Mouse (Mus musculus) limb, embryonic 11.5 days (tissue): ENCODE data around the gene Polk. TPM values are rescaled to one million over a fixed set of nuclear protein-coding genes. Genes with fewer than 3 reads are reported as not detected.

Experiments used
- ATAC-seq: fragments of 200-750 bp; cut with Nextera tagmentation; 2 replicates; pipeline ENCODE4 v1.8.0; 2017; ENCODE audit warnings: low read depth; ENCODE audit not compliant: insufficient number of reproducible peaks, low FRiP score, low TSS enrichment
- DNase-seq: peaks from one replicate; pipeline ENCODE4 v3.0.0-alpha.2; 2015; ENCODE audit warnings: low spot score
- H3K27ac ChIP-seq: fragments of 300-500 bp; sonication (generic); replicated peaks from 2 replicates; pipeline ENCODE4 v1.5.1; 2014; ENCODE audit warnings: low read depth, mild to moderate bottlenecking, low read length
- H3K27me3 ChIP-seq: fragments of 300-500 bp; sonication (generic); 2 replicates; pipeline ENCODE4 v1.6.1; 2014; ENCODE audit warnings: mild to moderate bottlenecking, low read length, mixed read lengths; ENCODE audit not compliant: control insufficient read depth, insufficient read depth
- H3K36me3 ChIP-seq: fragments of 300-500 bp; sonication (generic); 2 replicates; pipeline ENCODE4 v1.6.1; 2014; ENCODE audit warnings: mild to moderate bottlenecking, low read length, moderate library complexity, mixed read lengths; ENCODE audit not compliant: control insufficient read depth, insufficient read depth
- H3K4me1 ChIP-seq: fragments of 300-500 bp; sonication (generic); 2 replicates; pipeline ENCODE4 v1.6.1; 2014; ENCODE audit warnings: low read length, mixed read lengths; ENCODE audit not compliant: control insufficient read depth, insufficient read depth
- H3K4me2 ChIP-seq: fragments of 300-500 bp; sonication (generic); 2 replicates; pipeline ENCODE4 v1.6.1; 2014; ENCODE audit warnings: low read depth, mild to moderate bottlenecking, moderate library complexity; ENCODE audit not compliant: severe bottlenecking
- H3K4me3 ChIP-seq: fragments of 300-500 bp; sonication (generic); 2 replicates; pipeline ENCODE4 v1.5.1; 2014; ENCODE audit warnings: low read depth, low read length
- H3K9ac ChIP-seq: fragments of 300-500 bp; sonication (generic); 2 replicates; pipeline ENCODE4 v1.6.1; 2014; ENCODE audit warnings: mild to moderate bottlenecking, low read length
- H3K9me3 ChIP-seq: fragments of 300-500 bp; sonication (generic); 2 replicates; pipeline ENCODE4 v1.6.1; 2016; ENCODE audit warnings: low read length; ENCODE audit not compliant: control insufficient read depth
- WGBS: fragments of 180-500 bp; shearing (Covaris S2); extraction: QIAGEN DNeasy Blood & Tissue Kit; methylation state at CpG from one replicate; pipeline ENCODE4 v1.1.7; 2014; 5-methylcytosine and 5-hydroxymethylcytosine counted together
- polyA plus RNA-seq: library from polyadenylated mRNA; unstranded; fragments of >200 nt; fragmentation: Nextera tagmentation; extraction: Ambion mirVana; gene quantifications from 2 replicates; pipeline ENCODE4 v1.2.1, GENCODE M21; 2014

Gene Polk
- polyA plus RNA-seq, 1 experiment from 2014 or later: 8.9 TPM

DNA sequence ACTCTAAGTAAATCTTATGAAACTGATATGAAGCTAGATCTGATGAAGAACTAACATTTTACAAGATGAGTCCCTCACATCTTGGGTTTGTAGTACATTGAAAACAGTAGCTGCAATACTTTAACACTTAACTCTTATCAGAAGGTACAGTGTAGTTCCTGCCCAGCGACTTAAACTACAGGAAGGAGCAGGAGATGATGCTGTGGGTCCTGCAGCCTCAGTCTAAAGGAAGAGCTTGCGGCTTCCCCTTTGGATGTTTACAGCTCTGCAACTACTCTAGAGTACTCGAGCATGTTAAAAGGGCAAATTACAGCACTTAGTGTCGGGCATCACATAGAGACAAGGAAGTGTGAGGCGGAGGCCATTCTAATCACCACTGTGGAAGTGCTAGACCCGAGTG is 36.1 kb downstream of the Polk start:
- Histone ChIP-seq H3K9ac (no peak overlapping the region), H3K4me2 (no peak overlapping the region), H3K4me1 (no peaks in the 10 kb centered on the region), H3K27ac (no peak overlapping the region), H3K36me3 (no peaks in the 10 kb centered on the region), H3K9me3 (no peaks in the 10 kb centered on the region), H3K4me3 (no peak overlapping the region), H3K27me3 (no peaks in the 10 kb centered on the region)
- DNase-seq (no peak), ATAC-seq (no peak)
- WGBS: 61% methylated on average over 6 of the region's 6 CpGs

DNA sequence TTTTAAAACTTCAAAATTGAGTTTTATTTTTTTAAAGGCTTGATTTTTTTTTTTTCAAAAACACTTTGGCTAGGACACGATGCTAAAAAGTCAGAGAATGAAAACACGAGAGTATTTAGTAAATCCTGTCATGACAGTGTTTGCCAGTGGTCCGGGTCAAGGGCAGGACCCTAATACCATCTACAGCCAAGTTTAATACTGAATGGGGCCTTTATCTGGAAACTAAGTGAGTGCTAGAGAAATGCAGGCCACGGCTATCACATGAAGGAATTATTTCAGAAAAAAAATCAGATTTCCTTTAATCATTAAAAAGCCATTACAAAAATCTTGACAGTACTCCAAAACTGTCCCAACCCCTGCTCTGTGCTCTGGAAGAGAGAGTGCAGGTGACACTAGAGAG is 36.7 kb downstream of the Polk start:
- no peaks in the 10 kb centered on the region for H3K9me3 ChIP-seq
- 83% methylated on average over 4 of the region's 4 CpGs for WGBS
- H3K36me3 ChIP-seq: no peaks in the 10 kb centered on the region
- no peaks in the 10 kb centered on the region for H3K27me3 ChIP-seq
- H3K4me3 ChIP-seq: no peak overlapping the region
- H3K9ac ChIP-seq: no peak overlapping the region
- H3K27ac ChIP-seq: no peak overlapping the region
- no peaks in the 10 kb centered on the region for H3K4me1 ChIP-seq
- DNase-seq: no peak
- ATAC-seq: no peak
- no peak overlapping the region for H3K4me2 ChIP-seq

DNA sequence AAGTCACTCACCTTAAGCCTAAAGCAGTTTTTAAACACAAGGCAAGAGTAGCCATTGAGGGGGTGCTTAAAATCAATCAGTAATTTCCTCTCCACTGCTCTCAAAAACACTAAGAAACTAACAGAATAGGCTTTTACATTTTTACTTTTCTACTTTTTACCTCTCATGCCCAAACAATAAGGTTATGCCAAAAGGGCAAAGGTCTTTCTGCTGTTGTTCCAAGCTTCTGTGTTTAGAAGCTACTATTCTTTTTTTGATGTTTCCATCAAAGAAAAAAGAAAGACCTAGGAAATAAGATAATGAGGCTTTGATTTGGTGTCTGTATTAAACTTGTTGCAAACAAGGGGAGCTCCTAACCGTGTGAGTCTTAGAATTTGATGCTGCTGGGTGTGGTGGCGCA is 42.5 kb downstream of the Polk start:
- no peaks in the 10 kb centered on the region for H3K27me3 ChIP-seq
- no peak overlapping the region for H3K4me3 ChIP-seq
- H3K9me3 ChIP-seq: no peaks in the 10 kb centered on the region
- H3K36me3 ChIP-seq: no peaks in the 10 kb centered on the region
- H3K4me1 ChIP-seq: no peaks in the 10 kb centered on the region
- no peak overlapping the region for H3K4me2 ChIP-seq
- no peak overlapping the region for H3K27ac ChIP-seq
- ATAC-seq (no peak), DNase-seq (no peak)
- no peak overlapping the region for H3K9ac ChIP-seq
- WGBS: 90% methylated on average over 2 of the region's 2 CpGs

DNA sequence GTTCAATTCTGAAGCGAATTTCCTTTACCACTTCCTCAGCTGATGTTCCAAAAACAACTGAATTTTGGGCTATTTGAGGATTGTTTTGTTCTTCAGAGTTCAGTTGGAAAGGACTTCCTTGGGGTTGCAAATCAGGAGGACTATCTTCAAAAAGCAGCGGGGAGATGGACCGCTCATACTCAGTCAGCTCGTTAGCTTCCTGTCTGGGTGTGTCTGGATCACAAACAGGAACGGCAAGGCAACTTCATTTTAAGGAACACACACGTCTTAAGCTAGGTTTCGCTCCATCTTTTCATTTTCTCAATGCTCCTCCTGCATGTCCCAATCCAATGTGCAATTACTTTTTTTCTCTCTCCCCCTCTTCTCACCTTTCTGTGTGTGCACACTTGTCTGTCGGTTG is 45.7 kb downstream of the Polk start:
- WGBS: 89% methylated on average over 8 of the region's 8 CpGs

DNA sequence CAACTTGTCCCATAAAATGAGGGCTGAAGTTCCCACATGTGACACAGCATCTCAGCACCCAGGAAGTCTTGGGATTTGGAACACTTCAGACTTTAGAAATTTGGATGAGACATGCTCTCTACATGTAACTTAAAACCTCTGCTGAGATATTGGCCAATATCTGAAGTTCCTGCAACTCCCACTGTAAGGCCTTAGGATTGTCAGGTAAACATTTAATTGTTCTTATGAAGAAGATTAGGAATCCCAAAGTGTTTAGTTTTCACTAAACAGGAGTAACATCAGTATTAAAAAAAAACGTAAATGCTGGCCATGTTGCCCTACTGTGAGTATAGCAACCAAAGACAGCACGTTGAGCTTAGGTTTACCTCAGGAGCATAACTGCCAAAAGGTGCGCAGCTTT is 51.9 kb downstream of the Polk start, which contains the start of gene Gm17622:
Gene Gm17622 (plus strand): TSS at position 301 of the 400 bp plus-strand sequence.
- ATAC-seq (no peak), DNase-seq (no peak)
- Histone ChIP-seq H3K9me3 (no peaks in the 10 kb centered on the region), H3K27ac (no peak within 1 kb of the TSS), H3K9ac (no peak within 1 kb of the TSS), H3K36me3 (no peaks in the 10 kb centered on the region), H3K4me3 (no peak within 1 kb of the TSS), H3K4me2 (no peak within 1 kb of the TSS), H3K27me3 (no peaks in the 10 kb centered on the region), H3K4me1 (no peaks in the 10 kb centered on the region)
- WGBS: 96% methylated on average over 3 of the region's 3 CpGs

More for the DNA sequence above, 45.7 kb downstream of the Polk start:
- no peak overlapping the region for H3K4me2 ChIP-seq
- H3K4me3 ChIP-seq: no peak overlapping the region
- H3K36me3 ChIP-seq: no peaks in the 10 kb centered on the region
- no peaks in the 10 kb centered on the region for H3K4me1 ChIP-seq
- no peak overlapping the region for H3K27ac ChIP-seq
- no peaks in the 10 kb centered on the region for H3K9me3 ChIP-seq
- no peaks in the 10 kb centered on the region for H3K27me3 ChIP-seq
- ATAC-seq (no peak), DNase-seq (no peak)
- H3K9ac ChIP-seq: no peak overlapping the region

DNA sequence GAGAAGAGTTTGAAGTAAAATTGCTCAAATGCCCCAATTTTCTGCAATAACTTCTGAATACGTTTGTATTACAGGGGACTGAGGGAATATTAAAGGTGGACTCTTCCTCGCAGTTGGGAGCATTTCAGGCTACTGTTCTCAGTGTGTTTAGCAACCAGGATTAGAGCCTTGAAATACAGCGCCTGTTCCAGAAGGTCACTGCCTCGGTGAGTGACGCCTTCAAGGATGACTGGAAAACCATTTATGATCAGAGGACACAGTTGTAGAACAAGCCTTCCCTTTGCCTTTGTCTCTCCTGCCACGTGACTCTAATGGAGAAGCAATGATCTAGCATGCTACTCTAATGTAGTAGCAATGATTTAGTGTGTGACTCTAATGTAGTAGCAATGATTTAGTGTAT is 54.4 kb downstream of the Polk start:
- H3K9ac ChIP-seq: no peak overlapping the region
- no peak overlapping the region for H3K4me3 ChIP-seq
- H3K4me1 ChIP-seq: no peaks in the 10 kb centered on the region
- ATAC-seq (no peak), DNase-seq (no peak)
- H3K27me3 ChIP-seq: no peaks in the 10 kb centered on the region
- H3K27ac ChIP-seq: no peak overlapping the region
- H3K36me3 ChIP-seq: no peaks in the 10 kb centered on the region; the same call in 1 of the 2 replicates
- WGBS: 91% methylated on average over 6 of the region's 6 CpGs
- H3K9me3 ChIP-seq: no peaks in the 10 kb centered on the region
- no peak overlapping the region for H3K4me2 ChIP-seq

DNA sequence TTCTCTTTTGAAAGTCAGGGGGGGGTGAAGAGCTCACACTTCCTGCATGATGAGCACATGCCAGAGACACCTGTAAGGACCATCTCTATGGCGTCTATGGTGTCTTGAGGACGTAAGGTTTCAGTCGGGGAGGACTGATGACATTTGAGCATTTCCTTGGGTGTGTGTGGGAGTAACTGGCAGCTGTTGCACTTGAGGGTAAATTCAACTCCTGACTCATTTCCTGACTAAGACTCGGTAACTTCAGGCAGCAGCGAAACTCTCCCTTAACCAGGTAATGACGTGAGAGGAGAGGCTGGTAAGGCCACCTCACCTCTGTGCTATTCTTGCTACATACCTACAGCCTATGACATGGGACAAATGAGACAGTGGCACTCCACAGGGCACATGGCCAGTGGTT is 55.1 kb downstream of the Polk start:
- Histone ChIP-seq H3K27ac (no peak overlapping the region), H3K9me3 (no peaks in the 10 kb centered on the region), H3K9ac (no peak overlapping the region), H3K36me3 (no peaks in the 10 kb centered on the region; the same call in 1 of the 2 replicates), H3K4me1 (no peaks in the 10 kb centered on the region), H3K4me2 (no peak overlapping the region), H3K4me3 (no peak overlapping the region), H3K27me3 (no peaks in the 10 kb centered on the region)
- DNase-seq: no peak
- ATAC-seq: no peak
- 91% methylated on average over 6 of the region's 6 CpGs for WGBS

DNA sequence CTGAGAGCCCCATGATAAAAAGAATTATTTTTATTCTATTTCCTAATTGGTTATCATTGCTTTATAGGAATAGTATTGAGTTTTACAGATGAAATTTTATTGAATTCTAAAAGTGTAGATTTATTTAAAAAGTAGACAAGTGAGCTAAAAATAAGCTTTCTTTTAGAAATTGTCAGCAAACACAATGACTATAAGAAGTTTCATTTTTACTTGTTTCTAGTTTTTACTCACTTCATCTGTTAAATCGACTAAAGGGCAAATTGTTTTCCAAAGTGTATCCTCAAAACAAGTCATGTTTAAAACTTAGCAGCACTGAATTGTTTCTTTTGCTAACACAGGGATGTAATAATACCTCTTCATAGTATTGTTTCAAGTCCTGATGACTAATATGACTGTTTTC is 63.4 kb downstream of the Polk start:
- ATAC-seq (no peak), DNase-seq (no peak)
- H3K27ac ChIP-seq: no peak overlapping the region
- no peak overlapping the region for H3K4me2 ChIP-seq
- H3K36me3 ChIP-seq: no peaks in the 10 kb centered on the region; the same call in 1 of the 2 replicates
- H3K27me3 ChIP-seq: no peaks in the 10 kb centered on the region
- H3K9ac ChIP-seq: no peak overlapping the region
- no peak overlapping the region for H3K4me3 ChIP-seq
- 95% methylated on average over 1 of the region's 1 CpGs for WGBS
- H3K9me3 ChIP-seq: no peaks in the 10 kb centered on the region
- H3K4me1 ChIP-seq: no peaks in the 10 kb centered on the region

DNA sequence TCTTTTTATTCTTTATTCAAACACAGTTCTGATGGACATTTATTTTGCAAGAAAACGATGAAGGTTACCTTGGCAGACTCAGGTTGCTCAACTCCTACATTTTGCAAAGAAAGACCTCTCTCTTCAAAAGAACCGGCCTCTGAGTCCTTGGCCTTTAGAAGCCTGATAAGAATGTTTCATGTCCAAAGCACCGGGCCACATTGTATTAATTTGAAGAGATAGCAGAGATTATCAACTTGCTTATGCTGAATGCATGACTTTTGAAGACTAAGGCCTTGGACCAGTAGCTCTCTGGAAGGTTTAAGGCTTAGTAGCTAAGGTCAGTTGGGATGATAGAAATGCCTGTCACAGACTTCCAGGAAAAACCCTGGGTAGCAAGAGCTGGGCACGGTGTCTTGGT is 65.2 kb downstream of the Polk start:
- WGBS: 91% methylated on average over 4 of the region's 4 CpGs
- Histone ChIP-seq H3K27me3 (no peaks in the 10 kb centered on the region), H3K9me3 (no peaks in the 10 kb centered on the region), H3K9ac (no peak overlapping the region), H3K27ac (no peak overlapping the region), H3K36me3 (no peaks in the 10 kb centered on the region; the same call in 1 of the 2 replicates), H3K4me3 (no peak overlapping the region), H3K4me2 (no peak overlapping the region), H3K4me1 (no peaks in the 10 kb centered on the region)
- DNase-seq (no peak), ATAC-seq (no peak)
